Mouse (Mus musculus): ENCODE measurements at regions not wholly inside any gene's neighbourhood (a gene's known extent, or its start where the extent isn't known, plus 50 kb on each side); places are given as distances from the start of the nearest gene placed in this dataset.

- TF ChIP-seq GATA4 (IDR thresholded peaks at IDR 0.05; ENCODE audit: insufficient replicate concordance, low read length), result no peak
Observed at GRCm38 (mm10) chr16:71857877-71858276, 450.2 kb upstream of the Robo1 start.

DNA sequence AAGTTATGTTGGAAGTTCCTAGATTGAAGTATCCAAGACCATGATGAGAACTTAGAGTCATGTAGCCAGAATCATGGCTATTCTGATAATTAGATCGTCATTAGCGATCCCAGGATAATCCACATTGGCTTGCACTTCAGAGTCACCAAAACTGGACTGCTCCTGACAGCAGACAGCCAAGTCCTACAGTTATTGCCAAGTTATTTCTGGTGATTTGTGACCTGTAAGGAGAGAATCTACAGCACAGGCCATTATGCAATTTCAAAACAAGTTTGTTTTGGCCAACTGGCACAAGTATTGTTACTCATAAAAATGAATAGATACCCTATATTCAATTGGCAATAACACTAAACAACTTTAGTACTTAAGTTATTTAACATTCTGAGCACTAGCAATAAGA lies 447.9 kb upstream of the Robo1 start:
- TF ChIP-seq GATA4 (IDR thresholded peaks at IDR 0.05; ENCODE audit: insufficient replicate concordance, low read length), result no peak

- no peak for TF ChIP-seq GATA4 (IDR thresholded peaks at IDR 0.05; ENCODE audit: insufficient replicate concordance, low read length)
Observed at GRCm38 (mm10) chr16:71885701-71886100, 422.4 kb upstream of the Robo1 start.

- no peak for TF ChIP-seq GATA4 (IDR thresholded peaks at IDR 0.05; ENCODE audit: insufficient replicate concordance, low read length)
Observed at GRCm38 (mm10) chr16:71889679-71890078, 418.4 kb upstream of the Robo1 start.

DNA sequence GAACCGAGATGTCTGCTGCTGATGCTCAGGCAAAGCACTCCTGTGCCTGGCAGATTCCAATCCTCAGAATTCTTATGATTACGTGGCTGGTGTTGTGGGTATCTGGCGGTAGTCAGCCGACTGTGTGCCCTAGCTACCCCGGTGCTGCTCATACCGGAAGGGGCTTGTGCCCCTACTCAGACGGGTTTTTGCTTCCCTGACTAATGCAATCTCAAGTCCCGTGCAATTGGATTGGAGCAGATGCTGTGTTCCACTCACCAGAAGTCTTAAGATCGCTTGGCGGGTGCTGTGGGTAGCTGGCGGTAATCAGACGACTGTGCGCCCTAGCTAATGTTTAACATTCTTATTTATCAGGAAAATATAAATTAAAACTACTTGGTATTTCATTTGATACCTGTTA lies 385.0 kb upstream of the Robo1 start:
- TF ChIP-seq GATA4 (IDR thresholded peaks at IDR 0.05; ENCODE audit: insufficient replicate concordance, low read length), result no peak

GRCm38 (mm10) chr16:71944165-71944564 lies 363.9 kb upstream of the Robo1 start:
- TF ChIP-seq GATA4 (IDR thresholded peaks at IDR 0.05; ENCODE audit: insufficient replicate concordance, low read length), result no peak

DNA sequence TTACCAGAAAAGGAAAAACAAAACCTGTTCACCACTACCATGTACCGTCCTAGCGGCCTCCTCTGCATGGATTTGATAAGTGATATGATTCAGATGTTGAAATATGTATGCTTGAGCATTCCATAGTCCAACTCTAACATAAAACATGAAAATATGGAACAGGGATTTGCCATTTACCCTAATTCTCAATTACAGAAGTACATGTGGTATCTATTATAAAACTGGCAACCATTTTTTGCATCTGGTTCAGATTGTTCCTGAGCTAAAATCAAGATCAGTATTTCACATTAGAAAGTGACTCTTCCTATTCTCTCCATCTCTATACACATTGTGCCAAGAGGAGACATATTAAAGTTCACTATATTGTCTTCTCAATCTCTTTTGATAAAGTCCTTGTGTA lies 363.3 kb upstream of the Robo1 start:
- no peak for TF ChIP-seq GATA4 (IDR thresholded peaks at IDR 0.05; ENCODE audit: insufficient replicate concordance, low read length)

DNA sequence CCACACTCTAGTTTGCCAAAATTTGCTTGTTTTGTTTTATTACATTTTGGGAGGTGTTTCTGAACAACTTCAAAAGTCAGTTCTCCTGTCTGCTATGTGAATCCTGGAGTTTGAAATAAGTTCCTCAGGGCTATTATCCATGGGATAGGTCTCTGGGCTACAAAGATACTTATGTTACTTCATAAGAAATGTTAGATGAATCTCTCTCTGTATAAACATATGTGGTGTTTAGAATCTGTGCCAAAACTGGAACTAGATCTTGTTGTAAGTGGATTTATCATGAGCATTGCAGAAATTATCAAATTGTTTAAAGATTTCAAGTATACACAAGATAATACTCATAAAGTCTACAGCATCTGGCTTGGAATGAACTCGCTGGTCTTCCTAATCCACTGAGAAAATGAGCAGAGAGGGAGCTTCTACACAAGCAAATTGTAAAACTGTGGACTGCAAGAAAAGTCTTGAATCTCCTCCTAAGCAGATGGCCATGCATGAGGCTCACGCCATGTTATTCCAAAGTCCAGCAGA lies 355.2 kb upstream of the Robo1 start:
- TF ChIP-seq GATA4 (IDR thresholded peaks at IDR 0.05; ENCODE audit: insufficient replicate concordance, low read length), result no peak

DNA sequence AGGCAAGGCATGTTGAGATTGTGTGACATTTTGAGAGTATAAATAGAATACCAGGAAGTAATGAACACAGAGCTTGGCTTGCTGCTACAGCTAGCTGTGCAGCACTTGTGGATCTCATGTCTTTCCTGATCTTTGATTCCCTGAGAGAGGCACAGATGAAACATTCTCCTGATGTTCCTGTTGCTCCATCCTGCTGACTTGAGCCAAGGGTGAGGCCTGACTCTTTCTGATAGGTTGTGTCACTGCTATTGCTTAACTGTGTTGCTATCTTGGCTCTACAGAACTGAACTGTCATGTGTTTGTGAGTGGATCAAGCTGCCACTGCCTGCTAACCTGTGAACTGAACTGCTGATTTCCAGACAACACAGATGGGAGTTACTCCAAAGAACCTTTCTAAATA lies 344.5 kb upstream of the Robo1 start:
- no peak for TF ChIP-seq GATA4 (IDR thresholded peaks at IDR 0.05; ENCODE audit: insufficient replicate concordance, low read length)

DNA sequence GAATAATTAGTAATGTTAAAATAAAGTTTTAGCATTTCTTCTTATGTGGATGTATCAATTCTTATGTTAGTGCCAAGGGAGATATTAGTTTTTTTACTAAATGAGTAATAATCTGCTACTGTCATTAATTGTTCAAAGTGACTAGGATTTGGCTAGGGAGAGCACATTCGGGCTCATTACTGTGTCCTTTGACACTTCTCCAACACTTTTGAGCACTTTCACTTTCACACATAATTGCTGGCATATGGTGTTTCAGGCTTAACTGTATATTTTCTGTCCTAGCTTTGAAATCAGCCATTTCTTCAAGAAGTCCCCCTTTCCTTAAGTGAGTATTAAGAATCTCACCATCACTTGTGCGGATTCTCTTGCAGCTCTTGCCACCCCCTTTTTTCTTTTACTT lies 334.3 kb upstream of the Robo1 start:
- TF ChIP-seq GATA4 (IDR thresholded peaks at IDR 0.05; ENCODE audit: insufficient replicate concordance, low read length), result no peak

- TF ChIP-seq GATA4 (IDR thresholded peaks at IDR 0.05; ENCODE audit: insufficient replicate concordance, low read length), result no peak
Observed at GRCm38 (mm10) chr16:71997634-71998278, 310.4 kb upstream of the Robo1 start.

DNA sequence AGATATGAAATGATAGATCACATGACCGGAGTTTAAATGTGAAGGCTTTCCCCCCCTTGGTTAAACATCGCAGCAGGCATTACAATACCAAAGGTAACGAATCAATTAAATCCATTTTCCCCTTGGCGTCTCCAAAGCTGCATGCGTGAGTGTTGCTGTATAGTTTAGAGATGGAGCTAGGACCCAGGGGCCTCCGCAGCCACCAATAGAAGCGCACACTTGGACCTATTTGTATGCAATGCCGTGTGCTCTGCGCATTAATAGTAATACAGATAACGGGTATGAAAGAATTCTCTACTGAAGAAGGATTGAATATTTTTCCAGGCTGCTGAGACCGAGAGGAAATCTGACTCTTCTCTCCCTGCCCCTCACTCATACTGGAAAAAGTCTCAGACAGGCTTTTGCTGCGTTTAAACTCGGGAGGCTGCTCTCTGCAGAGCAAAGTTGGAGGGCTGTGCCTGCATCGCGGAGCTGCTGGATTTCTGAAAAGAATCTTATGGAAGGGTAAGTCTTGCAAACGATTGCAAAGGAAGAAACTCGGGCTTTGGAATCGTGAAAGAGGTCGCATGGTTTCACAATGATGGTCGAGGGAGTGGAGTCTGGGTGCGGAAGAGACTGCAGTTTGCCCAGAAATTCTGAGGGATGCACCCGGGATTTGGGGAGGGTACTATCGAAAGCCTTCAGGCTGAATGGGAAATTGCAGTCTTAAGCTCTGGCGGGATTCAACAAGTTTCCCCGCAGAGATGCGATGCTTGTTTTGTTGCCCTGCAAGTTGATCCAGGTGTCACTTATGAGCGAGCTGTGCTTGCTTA lies 280.5 kb upstream of the Robo1 start:
- no peak for TF ChIP-seq GATA4 (IDR thresholded peaks at IDR 0.05; ENCODE audit: insufficient replicate concordance, low read length)

- TF ChIP-seq GATA4 (IDR thresholded peaks at IDR 0.05; ENCODE audit: insufficient replicate concordance, low read length), result no peak
Observed at GRCm38 (mm10) chr16:72028216-72028610, 279.9 kb upstream of the Robo1 start.

DNA sequence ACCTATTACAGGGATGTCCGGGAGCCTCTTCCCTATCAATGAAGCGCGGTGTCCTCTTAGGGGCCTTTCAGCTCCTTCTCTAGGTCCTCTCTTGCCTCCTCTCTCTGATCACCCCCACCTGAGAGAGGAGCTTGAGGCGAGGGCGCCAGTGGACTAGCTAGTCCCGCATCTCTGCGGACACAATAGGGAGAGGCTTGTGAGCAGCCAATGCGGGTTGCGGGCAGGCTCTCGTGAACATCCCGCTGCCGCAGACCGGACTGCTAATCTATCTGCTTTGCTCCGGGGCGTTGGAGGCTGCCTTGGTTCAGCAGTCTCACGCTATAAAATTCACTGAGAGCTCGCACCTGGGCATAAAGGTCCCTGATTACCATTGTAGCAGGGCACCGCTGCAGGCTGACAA lies 279.3 kb upstream of the Robo1 start:
- TF ChIP-seq GATA4 (IDR thresholded peaks at IDR 0.05; ENCODE audit: insufficient replicate concordance, low read length), result no peak

- TF ChIP-seq GATA4 (IDR thresholded peaks at IDR 0.05; ENCODE audit: insufficient replicate concordance, low read length), result no peak
Observed at GRCm38 (mm10) chr16:72029273-72029672, 278.8 kb upstream of the Robo1 start.

DNA sequence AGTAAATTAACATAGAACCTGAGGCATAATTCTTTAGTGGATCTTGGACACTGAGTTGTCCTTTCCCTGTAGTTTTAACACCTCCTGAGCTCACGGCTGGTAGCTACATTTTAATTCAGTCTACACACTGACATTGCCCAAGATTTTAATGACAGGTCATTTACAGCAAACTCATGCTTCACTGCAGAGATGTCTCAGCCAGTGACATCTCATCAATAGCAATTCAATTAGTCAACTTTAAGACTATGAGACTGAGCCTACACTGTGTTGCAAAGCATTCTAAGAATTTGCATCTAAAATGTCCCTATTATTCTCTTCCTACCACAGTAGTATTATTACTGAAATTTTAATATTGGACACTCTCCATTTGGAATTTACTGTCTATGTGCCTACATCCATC lies 239.9 kb upstream of the Robo1 start:
- TF ChIP-seq GATA4 (IDR thresholded peaks at IDR 0.05; ENCODE audit: insufficient replicate concordance, low read length), result no peak

All from liver, adult (tissue).